Mouse (Mus musculus): ENCODE results near the gene Ldhb.
"Not testable (repeated sequence)": the region's sequence is repeated elsewhere in the genome, so short reads cannot be mapped to it uniquely, and the experiment has no call there.

The Ldhb gene

DNA sequence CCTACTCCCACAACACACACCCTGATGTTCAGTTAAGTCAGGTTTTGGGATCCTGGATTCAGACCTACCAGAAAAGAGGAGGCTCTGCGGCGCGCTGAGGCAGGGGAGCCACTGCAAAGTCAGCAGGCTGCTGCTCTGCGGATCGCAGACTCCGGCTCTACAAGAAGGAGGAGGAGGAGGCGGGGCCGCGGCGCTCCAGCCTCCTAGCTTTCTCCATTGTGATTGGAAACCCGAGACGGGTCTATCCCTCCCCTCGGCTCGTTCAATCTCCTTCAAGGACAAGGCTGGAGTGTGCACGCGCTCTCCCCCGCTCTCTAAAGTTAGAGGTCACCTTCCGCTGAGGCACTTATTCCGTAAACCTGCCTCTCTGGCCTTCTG is at the start of gene Ldhb:
TSS of gene Ldhb (minus strand) at position 173 of the 378 bp plus-strand sequence.
- peak; percentile 84 to 85 for DNase-seq

DNA sequence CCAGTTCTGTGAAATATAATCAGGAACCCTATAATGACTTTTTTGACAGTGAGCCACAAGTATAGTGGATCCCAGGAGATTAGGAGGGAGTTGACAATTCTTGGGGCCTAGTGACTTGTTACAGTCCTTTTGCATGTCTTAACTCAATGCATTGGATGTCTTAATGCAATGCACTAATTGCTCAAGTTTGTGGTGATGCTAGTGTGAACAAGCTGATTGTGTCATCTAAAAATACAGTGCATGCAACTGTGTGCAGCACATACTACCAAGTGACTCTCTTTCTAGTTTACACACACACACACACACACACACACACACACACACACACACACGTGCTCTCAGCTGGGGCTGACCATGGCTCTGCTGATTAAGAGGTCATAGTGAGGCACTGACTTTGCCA is 48.2 kb upstream of the Ldhb start:
- no peak for DNase-seq

DNA sequence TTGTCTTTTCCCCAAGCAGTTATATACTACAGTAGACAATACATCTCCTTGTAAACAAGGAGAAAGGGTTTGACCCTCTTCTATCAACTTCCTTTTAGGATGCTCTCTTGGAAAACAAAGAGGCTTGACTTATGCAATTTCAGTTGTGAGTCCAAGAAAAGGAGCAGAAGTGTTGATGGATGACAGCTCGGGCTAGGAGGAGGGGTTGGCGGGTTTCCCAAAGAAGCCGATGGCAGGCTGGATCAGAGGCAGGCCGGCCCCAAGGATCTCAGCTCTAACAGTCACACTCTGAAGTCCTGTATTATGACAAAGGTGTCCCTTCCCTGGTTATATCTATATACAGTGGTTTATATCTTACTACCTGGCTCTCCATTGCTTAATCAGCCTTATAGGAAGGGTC is 43.7 kb upstream of the Ldhb start:
- DNase-seq, result no peak

- no peak for DNase-seq
Observed at GRCm38 (mm10) chr6:142550871-142551270, 43.1 kb upstream of the Ldhb start.

GRCm38 (mm10) chr6:142548377-142548776 is 40.6 kb upstream of the Ldhb start:
- no peak for DNase-seq

- no peak for DNase-seq
Observed at GRCm38 (mm10) chr6:142545132-142545531, 37.4 kb upstream of the Ldhb start.

DNA sequence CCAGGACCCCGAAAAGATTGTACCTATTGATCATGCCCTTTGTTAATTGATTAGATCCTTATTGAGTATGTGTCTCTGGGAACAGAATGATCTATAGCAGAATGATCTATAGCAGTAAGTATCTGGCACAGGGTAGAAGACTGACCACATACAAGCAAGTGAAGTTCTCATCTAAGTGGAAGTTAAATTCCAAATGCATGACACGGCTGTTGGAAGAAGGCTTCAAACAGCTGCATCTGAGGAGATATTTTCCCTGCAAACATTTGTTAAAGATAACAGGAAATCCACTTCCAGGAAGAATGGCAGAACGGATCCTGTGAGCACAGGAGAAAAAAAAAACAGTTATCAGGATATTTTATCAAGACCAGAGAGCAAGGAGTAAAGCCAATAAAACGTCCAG is 35.9 kb upstream of the Ldhb start:
- no peak for DNase-seq

GRCm38 (mm10) chr6:142542800-142543175 is 35.0 kb upstream of the Ldhb start:
- DNase-seq, result no peak

DNA sequence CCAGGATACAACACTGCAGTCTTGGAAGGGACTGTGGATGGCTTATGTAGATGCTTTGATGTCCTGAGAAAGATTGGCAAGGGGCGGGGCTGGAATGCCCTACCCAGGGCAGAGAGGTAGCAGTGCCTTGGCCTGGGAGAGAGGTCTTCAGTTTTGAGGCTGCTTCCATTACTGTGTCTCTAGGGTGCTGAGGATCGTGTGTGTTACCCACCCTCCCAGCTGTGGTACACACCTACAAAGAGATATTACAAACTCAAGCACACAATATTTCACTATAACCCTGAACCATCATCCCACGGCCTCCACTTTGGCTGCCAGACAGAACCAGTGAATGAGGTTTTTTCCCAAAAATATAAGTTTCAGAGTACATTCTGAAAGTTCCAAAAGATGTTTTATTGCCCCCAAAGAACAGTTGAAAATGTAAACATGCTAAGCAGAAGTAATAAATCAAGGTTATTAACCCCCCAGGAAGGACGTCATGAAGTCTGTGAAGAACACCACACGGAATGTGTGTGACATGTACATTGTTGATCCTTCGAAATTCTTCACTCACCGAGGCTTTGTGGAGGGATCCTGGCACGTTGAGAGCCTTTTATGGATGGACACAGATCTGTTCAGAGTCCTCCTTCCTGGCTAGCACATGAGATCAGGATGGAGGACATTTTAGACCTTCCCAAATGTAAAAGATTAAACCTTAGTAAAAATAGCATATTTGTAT is 34.5 kb upstream of the Ldhb start:
- DNase-seq, result no peak

DNA sequence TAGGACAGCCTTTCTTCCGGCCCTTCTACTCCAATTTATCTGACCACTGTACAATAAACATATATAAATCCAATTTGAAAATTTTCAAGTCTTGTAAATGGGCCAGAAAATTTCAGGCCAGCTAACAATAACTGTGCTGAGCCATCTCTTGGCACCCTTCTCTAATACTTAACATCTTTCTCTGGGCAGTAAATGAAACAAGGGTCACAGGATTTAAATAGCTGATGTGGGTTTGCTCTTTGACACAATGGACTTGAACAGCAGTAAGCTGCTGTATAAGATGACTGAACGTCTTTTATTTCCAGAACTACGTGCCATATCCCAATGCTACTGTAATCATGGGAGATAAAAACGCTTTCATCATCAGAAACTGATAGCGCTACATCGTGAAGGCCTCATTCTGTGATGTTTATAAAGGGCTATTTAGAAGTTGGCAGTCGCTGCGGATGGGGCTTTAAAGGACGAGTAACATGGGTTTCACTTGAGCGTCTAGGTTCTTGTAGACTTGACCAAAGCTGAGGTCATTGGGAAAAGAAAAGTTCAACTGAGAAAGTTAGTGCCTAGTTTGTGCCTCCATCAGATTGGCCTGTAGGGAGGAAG is 32.9 kb upstream of the Ldhb start:
- DNase-seq, result no peak

DNA sequence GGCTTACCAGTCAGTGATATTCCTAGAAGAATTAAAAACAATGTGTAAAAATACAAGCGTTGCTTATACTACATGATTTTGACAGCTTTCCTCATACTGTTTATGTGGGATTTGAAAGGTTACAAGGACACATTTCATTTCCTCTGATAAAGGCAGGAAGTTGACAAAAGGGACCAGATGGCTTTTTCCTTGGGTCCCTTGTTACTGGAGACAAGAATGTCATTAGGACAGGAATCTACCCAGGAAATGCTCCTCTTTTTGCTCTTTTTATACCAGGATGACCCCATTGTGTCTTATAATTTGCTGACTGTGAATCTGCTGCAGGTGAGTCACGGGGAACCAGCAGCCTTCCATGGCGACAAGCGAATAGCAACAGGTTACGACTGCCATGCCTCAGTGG is 32.4 kb upstream of the Ldhb start:
- DNase-seq, result no peak

- DNase-seq, result no peak
Observed at GRCm38 (mm10) chr6:142538503-142538902, 30.7 kb upstream of the Ldhb start.

DNA sequence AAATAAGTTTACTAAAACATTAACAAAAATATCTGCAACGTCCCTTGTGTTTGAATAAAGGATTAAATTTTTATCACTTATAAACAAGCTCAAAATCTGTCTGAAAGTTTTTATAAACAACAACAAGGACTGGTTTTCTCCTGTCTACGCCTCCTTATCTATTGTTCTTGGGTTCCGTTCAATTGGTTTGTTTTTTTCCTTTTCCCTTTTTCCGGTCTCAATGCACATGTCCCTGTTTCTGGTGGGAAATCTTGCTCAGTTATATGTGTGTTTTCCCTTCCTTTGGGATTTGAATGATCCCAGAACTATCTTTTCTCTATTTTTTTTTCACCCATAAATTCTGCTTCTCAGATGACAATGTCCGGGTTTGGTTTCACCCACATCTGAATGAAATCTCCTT is 25.7 kb upstream of the Ldhb start:
- no peak for DNase-seq

GRCm38 (mm10) chr6:142532686-142533085 is 24.9 kb upstream of the Ldhb start:
- DNase-seq, result no peak

DNA sequence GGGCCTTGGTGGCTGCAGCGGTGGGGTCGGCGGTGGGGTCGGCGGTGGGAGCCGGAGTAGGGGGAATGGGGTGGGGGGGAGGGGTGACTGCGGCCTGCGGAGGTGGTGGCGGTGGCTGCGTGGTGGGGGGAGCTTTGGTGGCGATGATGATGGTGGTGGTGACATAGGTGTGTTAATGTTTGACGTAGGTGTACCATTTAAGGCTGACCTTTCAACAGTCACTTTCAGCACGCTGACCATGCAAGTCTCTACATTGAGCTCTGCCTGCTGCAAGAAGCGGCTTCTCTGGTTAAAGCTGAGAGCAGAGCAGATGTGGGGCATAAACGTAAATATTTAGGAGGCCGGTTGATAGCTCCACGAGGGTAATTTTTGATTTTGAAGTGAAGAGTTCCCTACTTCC is 24.4 kb upstream of the Ldhb start:
- DNase-seq, result no peak

GRCm38 (mm10) chr6:142530378-142530777 is 22.6 kb upstream of the Ldhb start:
- DNase-seq, result no peak

DNA sequence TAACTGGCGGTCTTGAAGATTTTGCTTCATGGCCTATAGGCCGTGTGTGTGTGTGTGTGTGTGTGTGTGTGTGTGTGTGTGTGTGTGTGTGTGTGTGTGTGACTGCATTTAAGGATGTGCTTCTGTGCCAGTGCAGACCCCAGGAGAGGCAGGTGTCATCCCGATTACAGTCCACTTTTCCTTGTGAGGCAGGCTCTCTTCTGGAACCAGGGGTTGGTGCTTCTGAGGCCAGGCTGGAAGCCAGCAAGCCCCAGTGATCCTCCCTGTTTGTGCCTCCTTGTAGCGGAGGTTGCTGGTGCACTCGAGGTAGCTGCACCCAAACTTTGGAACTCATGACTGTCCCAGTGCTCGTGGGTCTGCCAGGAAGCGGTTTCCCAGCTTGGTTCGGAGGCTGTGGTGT is 21.9 kb upstream of the Ldhb start:
- DNase-seq, result no peak

DNA sequence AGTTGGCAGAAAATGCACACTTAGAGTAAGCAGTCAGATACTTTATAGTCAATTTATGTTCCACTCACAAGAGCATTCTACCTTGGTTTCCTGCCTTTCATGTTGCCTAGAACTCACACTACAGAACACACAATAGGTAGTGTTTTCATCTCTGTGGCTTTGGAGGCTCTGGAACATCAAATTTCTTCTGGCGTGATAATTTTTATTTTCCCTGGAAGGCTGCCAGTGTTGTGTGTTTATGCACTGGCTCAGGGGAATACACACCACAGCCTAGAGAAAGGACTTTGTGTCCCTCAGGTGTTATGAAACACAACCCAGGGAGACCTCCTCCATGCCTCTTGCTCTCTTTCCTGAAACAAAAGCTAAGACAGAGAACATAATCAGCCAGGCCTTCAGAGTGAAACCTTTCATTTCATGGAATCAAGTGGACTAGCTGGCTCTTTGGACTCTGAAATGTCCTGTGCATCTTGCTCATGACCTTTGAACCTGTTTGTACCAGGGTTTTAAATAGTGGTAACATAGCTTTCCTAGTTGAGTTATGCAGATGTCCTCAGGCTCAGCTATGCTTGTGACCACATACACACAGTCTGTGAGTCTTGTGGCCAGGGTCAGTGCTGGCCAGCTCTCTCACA is 20.3 kb upstream of the Ldhb start:
- no peak for DNase-seq

DNA sequence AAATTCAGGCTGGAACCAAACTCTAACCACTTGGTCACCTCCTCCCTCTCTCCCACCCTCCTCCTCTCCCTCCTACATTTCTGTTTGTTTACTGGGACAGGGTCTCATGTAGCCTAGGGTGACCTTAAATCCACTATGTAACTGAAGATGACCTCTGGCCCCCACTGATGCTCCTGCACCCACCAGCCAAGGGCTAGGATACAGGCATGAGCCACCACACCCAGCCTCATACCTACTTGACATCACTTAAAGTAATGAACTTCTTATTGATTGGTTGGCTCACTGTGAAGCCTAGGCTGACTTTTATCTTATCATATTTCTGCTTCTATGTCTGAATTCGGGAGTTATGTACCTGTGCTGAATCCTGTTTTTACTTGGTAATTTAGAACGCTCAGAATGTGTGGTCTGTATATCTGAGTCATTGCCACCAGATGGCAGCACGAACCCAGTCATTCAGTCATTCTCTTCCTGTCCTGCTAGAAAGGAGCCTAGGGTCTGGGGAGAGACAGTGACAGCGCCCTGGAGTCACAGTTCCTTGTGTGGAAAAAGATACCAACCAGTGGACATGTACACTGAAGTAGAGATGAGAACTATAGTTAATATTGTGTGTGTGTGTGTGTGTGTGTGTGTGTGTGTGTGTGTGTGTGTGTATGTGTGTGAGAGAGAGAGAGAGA is 17.0 kb upstream of the Ldhb start:
- peak; percentile 56 to 65 for DNase-seq

DNA sequence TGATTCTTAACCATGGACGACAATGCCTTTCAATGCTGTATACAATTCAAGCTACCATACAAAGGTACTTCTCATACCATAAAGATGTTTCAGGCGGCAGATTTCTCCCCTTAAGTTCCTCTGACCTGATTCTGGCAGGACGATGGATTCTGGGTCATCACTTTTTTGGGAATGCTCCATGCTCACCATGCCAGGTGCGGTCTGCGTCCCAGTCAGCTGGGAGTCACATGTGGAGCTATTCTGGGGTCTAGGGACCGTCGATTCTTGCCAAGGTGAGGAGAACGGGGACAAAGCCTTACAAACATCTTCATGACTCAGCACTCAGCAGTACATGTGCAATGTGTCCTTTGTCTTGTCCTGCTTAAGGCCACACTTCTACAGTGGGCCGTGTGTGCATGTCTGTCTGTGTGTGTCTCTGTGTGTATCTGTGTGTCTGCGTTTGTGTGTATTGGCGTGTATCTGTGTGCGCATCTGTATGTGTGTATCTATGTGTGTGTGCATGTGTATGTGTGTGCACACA is 13.9 kb upstream of the Ldhb start:
- DNase-seq, result no peak

DNA sequence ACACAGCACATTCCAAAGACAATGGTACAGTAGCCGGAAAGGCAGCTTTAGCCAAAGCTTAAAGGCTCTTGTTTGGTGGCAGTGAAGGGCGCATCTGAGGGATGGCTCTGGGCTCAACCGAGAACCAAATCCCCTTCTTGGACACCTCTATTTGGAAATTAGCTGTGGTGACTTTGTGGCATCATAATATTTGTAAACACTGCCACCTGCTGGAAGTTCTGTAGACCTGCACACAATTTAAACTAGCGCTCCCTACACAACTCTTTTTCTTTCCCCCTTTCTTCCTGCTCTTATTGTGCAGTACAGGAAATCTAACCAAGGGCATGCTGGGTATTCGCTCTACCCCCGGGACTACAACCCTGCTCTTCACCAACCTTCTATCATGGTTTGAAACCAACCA is 11.4 kb upstream of the Ldhb start:
- peak in 1 of 2 experiments; percentile 13 for DNase-seq

- DNase-seq, result not testable (repeated sequence)
Observed at GRCm38 (mm10) chr6:142515379-142515778, 7.6 kb upstream of the Ldhb start.

DNA sequence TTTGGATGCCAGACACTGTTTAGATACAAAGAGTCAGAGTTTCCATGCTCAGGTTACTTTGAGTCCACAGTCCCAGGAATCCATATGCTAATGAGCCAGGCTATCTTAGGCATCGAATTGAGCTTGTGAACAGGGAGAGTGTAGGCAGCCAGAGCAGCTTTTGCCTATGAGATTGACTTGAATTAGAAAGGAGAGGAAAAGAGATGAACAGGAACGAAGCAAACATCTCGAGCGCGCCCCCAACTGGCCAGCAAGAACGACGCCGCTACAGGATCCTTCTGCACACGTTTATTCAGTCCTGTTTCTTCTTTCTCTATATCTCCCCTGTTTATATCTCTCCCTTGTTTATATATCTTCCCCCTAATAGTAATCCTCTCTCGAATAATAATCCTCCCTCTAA is 7.2 kb upstream of the Ldhb start:
- peak; percentile 56 for DNase-seq

DNA sequence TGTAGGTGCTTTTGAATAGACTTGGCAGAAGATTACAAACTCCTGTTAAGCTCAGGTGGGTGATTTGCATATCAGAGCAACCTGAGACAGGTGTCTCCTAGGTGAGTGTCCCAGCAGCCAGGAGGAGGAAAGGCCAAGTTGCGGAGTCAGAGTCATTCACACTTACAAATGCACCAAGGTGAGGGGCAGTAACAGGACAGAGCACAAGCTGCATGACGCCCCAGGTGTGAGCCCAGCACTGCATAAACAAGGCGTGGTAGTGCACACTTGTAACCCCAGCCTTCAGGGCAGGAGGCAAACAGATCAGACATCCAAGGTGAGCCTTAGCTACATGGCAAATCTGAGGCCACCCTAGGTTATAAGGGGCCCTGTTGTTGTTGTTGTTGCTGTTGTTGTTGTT is 5.1 kb upstream of the Ldhb start:
- DNase-seq, result no peak
